Mouse (Mus musculus): ENCODE results near the gene Tuft1.
"Not testable (repeated sequence)": the region's sequence is repeated elsewhere in the genome, so short reads cannot be mapped to it uniquely, and the experiment has no call there.

Gene Tuft1

GRCm38 (mm10) chr3:94658740-94659095, at the start of gene Tuft1:
TSS of gene Tuft1 (minus strand) at chr3:94658872.
- peak; percentile 82 to 84 for DNase-seq

- peak; percentile 48 to 71 for DNase-seq
Observed at GRCm38 (mm10) chr3:94703364-94703763, 44.7 kb upstream of the Tuft1 start.

GRCm38 (mm10) chr3:94702856-94703255, 44.2 kb upstream of the Tuft1 start:
- DNase-seq: no peak

GRCm38 (mm10) chr3:94702163-94702810, 43.6 kb upstream of the Tuft1 start:
- not testable (repeated sequence) for DNase-seq

GRCm38 (mm10) chr3:94696257-94696656, 37.6 kb upstream of the Tuft1 start:
- not testable (repeated sequence) for DNase-seq

GRCm38 (mm10) chr3:94695591-94695990, 36.9 kb upstream of the Tuft1 start:
- not testable (repeated sequence) for DNase-seq

- DNase-seq: not testable (repeated sequence)
Observed at GRCm38 (mm10) chr3:94693874-94694273, 35.2 kb upstream of the Tuft1 start.

- DNase-seq: peak; percentile 64 to 65
Observed at GRCm38 (mm10) chr3:94693329-94693825, 34.7 kb upstream of the Tuft1 start, which contains the start of gene Selenbp2. TSS of gene Selenbp2 (plus strand) at chr3:94693556.

- DNase-seq: not testable (repeated sequence)
Observed at GRCm38 (mm10) chr3:94691694-94692093, 33.0 kb upstream of the Tuft1 start.

GRCm38 (mm10) chr3:94690616-94691247, 32.1 kb upstream of the Tuft1 start:
- peak; percentile 53 to 61 for DNase-seq

GRCm38 (mm10) chr3:94690162-94690561, 31.5 kb upstream of the Tuft1 start:
- DNase-seq: peak; percentile 46 to 74

- DNase-seq: not testable (repeated sequence)
Observed at GRCm38 (mm10) chr3:94689195-94689594, 30.5 kb upstream of the Tuft1 start.

- peak; percentile 32 to 42 for DNase-seq
Observed at GRCm38 (mm10) chr3:94688698-94689097, 30.0 kb upstream of the Tuft1 start.

- DNase-seq: not testable (repeated sequence)
Observed at GRCm38 (mm10) chr3:94685989-94686772, 27.5 kb upstream of the Tuft1 start.

- DNase-seq: no peak
Observed at GRCm38 (mm10) chr3:94683646-94684045, 25.0 kb upstream of the Tuft1 start.

- DNase-seq: no peak
Observed at GRCm38 (mm10) chr3:94680783-94681182, 22.1 kb upstream of the Tuft1 start.

- not testable (repeated sequence) for DNase-seq
Observed at GRCm38 (mm10) chr3:94680032-94680431, 21.4 kb upstream of the Tuft1 start.

GRCm38 (mm10) chr3:94679351-94679841, 20.7 kb upstream of the Tuft1 start:
- DNase-seq: peak; percentile 73 to 79

- DNase-seq: peak in 1 of 2 experiments; percentile 30
Observed at GRCm38 (mm10) chr3:94675101-94675500, 16.4 kb upstream of the Tuft1 start.

GRCm38 (mm10) chr3:94665896-94666295, 7.2 kb upstream of the Tuft1 start:
- DNase-seq: not testable (repeated sequence)

- DNase-seq: not testable (repeated sequence)
Observed at GRCm38 (mm10) chr3:94665060-94665802, 6.6 kb upstream of the Tuft1 start.

GRCm38 (mm10) chr3:94660841-94661240, 2.2 kb upstream of the Tuft1 start:
- not testable (repeated sequence) for DNase-seq

Data from kidney, postnatal 36 days (tissue).